Mouse (Mus musculus): Measurements from ENCODE around the gene Nkx3-2.

The Nkx3-2 gene

DNA sequence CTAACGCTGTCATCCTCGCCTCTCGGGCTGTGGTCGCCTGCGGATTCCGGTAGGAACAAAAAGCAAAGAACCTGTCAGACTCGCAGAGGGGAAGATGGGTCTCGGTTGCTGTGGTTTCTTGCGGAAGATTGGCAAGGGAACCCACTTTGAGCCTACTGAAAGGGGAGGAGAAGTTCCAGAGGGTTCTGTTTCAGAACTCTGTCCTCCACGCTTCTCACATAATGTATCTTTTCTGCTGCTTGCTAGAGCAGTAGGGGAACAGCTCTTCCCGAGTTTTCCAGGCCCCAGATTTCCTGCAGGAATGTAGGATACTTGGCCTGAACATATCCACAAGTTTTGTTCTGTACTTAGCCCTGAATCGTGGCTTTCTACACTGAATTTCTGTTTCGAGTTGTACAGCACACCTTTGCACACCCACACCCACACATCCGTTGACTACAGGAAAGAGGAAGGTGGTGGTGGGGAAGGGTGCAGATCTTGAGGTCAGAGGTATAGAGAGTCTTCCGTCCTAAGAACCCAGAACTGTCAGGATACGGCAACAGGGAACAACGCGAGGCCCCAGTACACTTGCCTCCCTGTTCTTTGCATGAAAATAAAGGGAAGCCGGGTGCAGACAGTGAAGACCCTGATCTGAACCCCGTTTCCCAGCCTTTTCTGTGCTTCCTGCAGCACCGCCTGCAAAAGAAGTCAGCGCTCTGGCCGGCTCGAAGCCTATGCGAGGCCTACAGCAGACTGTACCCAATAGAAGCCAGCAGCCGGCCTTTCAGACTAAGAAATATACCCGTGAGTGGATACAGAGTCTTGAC, 2.0 kb downstream of the Nkx3-2 start:
- DNase-seq: no peak

GRCm38 (mm10) chr5:41761509-41762140, 2.7 kb downstream of the Nkx3-2 start:
- DNase-seq: no peak

DNA sequence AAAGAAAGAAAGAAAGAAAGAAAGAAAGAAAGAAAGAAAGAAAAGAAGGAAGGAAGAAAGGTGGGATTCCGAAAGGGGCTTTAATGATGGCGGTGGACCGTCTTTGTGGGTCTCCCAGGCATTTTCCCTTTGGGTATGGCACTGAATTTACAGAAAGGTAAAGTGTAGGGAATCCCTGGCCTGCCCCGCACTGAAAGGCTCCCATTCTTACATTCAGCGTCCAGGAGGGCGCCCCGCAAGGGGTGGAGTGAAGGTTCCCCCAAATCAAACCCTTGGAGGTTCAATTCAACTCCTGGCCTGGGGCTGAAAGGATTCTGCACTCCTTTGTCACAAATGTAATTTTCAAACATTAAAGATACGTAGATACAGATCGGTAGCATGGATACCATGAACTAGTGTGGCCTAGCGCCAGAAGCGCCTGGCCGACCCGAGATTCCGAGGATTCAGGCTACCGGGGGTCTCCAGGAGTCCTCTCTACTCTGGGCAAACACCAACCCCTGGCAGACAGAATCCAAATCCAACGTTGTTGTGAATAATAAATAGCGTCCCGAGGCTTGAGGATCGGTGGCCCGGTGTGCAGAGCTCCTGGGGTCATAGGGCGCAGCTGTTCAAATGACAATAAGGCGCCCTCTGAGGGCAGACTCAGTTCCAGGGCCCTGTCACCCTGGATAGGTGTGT, 3.3 kb downstream of the Nkx3-2 start:
- DNase-seq: no peak

- no peak for DNase-seq
Observed at GRCm38 (mm10) chr5:41760071-41760470, 4.2 kb downstream of the Nkx3-2 start.

DNA sequence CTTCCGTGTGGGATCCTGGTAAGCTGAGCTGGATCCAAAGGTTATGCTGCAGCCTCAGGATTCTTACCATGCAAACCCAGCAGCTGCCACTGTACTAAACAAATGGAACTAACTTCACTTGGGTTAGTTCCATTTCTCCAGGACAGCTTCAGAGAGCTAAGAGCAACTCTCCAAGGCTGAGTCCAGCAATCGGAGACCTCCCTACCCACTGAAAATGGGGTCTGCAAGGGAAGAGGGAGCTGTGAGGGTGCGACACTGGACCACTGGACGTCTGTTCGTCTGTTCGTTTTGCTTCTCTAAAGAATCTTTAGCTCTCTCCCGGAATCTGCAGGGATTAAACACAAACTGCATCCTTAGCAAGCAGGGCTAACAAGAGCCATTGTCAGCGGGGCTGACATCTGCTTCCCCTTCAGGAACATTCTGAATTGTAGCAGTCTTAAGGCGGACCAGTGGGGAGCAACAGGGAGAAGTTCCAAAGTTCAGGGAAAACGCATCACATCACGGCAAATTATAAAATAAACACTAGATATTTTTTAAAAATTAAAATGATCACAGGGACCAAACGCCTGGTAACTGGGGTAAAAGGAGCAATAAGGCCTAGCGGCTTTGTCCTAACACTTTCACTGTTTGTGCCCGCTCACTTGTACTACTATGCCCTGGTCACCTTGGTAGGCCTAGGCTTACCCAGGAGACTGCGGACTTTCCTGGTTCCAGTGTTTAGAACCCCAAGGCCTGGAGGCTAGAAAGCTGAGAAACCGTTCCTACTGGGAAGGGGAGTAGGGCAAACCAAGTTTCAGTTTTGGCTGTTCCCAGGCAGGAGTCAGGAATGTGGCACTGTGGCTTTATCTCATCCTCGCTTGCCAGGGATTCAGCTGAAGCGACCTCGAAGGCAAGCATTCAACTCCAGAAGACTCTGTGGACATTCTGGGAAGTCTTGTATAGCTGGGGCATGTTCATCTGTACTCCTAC, 5.3 kb downstream of the Nkx3-2 start:
- DNase-seq: no peak

GRCm38 (mm10) chr5:41757338-41757737, 7.0 kb downstream of the Nkx3-2 start:
- DNase-seq: no peak

DNA sequence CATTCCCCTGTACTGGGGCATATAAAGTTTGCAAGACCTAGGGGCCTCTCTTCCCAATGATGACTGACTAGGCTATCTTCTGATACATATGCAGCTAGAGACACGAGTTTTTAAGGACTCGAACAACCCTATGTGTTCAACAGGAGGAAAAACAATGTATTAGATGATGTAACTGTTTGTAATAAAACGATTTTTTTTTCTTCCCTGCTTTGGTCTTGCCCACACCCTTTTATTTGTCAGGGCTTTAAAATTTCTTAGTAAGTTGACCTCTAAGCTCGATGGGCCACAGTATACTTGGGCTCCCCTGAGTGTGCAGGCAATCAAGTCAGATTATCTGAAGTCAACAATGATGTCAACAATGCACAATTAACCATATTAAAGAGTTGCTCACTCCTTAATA, 7.9 kb downstream of the Nkx3-2 start:
- no peak for DNase-seq

DNA sequence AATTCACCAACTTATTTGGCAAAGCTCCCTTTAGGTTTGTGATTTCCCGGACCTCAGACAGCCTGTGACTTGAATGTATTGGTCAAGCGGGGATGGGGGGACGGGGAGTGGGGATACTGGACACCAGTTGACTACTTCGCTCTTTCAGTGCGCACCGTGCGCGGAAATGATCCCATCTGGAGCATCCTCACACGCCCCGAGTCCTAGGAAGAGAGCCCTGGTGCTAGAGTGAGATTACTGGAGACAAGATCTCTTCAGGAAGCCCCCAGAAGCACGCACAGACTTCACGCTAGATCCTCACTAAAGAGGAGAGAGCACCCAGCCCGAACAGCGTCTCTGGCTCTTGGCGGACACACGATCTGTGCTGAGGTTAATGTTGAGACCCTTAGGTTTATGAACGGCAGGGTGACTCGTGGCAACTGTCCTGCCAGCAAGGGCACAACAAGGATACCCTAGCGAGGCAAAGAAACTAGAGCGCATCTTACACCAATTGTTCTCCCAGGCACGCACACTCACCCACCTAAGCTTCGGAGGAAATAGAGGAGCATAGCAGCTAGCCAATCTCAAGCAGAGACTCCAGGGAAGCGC, 8.8 kb downstream of the Nkx3-2 start:
- DNase-seq: no peak

DNA sequence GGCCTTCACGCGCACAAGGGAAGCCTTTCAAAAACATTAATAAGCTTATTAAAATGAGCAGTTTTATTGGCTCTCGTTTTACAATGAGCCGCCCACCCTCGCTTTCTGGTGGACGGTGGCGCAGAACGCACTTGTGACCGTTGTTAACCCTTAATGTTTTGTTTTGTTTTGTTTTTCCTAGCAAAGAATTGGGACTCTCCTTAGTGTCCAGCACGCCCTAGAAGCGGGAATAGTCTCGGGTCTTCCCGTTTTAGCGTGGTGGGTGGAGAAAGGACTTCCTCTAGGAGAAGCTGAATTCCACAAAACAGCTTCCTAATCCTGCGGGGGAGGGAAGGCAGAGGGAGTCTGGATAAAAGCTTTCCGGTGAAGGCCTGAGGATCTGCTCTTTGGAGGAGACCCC, 9.5 kb downstream of the Nkx3-2 start:
- no peak for DNase-seq

DNA sequence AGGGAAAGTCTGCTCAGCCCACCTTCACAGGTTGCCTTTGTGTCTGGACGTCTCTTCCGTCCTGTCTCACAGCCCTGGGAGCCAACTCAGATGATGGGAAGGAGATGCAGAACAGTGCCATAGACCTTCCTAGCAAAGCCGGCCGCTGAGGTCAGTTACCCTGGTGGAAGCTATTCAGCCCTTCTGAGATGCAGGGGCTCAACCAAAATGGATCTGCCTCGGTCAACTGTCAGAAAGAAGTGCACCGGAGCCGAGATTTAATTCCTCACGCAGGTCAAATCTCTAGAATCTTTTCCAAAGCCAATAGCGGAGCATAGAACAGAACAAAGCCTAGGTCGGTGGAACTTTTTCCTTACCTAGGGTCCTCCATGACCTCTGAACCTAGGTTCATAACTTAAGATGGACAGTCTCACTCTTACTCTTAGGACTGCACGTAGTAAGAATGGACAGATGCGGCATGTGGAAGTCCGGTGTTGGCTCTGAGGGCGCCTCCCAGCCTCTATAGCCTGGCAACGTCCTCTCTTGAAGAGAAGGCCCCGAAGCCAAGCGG, 10.0 kb downstream of the Nkx3-2 start:
- no peak for DNase-seq

- no peak for DNase-seq
Observed at GRCm38 (mm10) chr5:41752721-41753120, 11.6 kb downstream of the Nkx3-2 start.

DNA sequence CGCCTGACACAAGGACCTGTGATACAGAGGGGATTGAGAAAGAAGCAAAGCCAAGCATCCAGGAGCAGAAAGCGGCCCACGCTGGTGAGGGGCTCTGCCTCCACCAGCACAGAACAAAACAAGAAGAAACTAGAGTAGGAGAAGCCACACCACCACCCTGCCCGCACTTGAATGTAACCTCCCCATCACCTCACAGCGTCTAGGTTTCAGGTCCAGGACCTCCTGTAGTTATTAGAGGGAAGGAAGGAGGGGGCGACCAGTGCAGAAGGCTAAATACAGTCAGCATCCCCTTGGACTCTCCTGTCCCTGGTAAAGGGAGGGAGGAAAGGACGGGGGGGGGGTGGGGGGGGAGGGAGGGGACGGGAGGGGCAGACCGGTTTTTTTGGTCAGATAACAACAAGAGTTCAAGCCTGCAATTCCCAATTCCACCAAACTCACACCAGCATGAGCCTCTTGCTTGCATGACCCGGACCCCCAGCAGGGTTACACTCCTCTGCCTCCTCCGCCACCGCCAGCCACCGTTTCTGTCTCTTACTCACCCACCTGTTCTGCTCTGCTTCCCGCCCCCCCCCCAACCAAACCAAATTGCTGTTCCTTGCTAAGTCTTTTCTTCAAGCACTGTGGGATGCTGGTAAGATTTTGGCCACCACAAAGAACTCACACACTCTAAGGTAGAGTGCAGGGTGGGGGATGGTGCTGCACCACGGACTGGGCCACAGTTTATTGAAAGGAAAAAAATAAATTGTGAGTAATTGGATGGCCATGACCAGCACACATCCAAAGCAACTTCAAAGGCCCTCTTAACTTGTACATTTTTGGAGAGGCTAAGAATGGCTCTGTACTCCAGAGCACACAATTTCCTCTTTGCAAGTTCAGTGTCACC, 19.2 kb downstream of the Nkx3-2 start:
- no peak for DNase-seq

GRCm38 (mm10) chr5:41744234-41744633, 20.1 kb downstream of the Nkx3-2 start:
- no peak for DNase-seq

DNA sequence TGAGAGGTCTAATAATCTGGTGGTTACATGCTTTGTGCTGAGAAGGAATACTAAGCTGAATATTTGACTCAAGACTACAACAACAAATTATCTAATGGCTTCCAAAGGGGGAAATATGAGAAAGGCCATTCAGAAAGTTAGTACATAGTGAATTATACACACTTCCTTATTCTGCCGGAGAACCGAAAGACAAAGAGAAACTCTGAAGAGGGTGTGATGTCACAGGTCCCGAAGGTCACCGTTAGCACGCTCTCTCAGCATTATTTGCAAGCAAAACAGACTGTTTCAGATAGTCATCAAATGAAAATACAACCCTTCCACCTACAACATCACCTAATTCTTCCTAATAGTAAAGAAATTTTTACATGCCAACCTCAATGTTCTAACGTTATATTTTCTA, 25.5 kb downstream of the Nkx3-2 start:
- no peak for DNase-seq

DNA sequence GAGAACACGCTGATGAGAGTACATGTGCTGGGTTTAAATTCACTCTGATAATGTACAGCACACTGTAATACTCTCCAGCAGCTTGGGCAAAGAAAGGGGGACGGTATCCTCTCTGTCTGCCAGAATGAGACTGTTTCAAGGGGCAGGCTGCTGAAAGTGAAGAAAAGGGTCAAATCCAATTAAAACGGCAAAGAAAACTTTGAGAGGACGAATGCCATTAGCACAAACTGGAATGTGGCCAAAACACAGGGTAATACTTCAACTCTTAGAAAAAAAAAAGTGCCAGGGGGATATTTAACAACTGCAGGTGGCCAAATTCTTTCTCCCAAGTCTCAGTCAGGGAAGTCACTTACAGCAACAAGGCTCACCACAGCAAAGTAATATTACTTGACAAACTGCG, 27.3 kb downstream of the Nkx3-2 start:
- DNase-seq: no peak

DNA sequence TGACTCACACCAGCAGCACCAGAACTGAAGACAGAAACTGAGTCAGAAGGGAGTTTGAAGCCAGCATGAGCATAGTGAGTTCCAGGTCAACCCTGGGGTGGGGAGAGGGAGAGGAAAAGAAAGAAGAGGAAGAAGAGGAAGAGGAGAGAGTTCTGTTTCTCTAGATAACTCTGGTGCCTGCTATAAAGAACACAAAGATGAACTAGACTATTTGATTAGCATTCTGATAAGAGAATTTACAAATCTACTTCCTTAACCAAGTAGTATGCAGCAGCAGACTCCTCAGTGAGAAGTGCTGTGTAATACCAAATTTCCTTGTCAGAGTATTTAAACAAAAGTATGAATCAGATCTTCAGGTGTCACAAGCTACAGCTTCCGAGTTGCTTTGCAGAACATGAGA, 37.3 kb downstream of the Nkx3-2 start:
- DNase-seq: no peak

DNA sequence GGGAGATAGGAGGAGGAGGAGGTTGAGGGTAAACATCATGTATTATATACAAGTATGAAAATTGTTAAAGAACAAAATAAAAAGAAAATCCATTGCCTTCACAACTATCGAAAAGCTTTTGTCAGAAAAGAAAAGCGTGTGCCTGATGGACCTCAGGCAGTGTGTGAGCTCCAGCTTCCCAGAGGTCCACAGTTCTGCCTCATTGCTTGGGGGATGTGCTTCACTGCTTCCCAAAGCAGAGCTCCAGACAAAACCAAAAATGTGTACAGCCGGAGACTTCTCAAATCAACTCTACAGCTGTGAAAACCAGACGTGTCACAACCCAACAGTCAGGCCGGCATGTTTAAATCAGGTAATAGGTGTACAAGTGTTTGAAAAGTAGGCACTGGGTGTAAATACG, 38.7 kb downstream of the Nkx3-2 start:
- no peak for DNase-seq
